ENCODE assay signal across 12 mouse cellular contexts in genomic region chr3:79023735-79024328, GRCm38 (mm10).
DNase-seq lines count a peak whose midpoint lies in the region; ATAC-seq lines count a peak whose summit lies in the region.
"Had no signal": no experiment of that assay in that cellular context is flagged by ENCODE, and none has a peak within 500 bp of the region (broad histone marks: within the 10 kb centered on the region; RNA-seq: fewer than 3 reads in every experiment).

No protein-coding gene starts in this region.

- H3K27ac ChIP-seq in hindbrain, embryonic 16.5 days (ENCODE audit: low read depth, low read length) = 0 out of 2 replicates have a peak overlapping the region, but pooled peaks have one; percentile 31

- no peaks in the 10 kb centered on the region for H3K9me3 ChIP-seq in hindbrain, embryonic 16.5 days (ENCODE audit: control insufficient read depth, low read length)

- H3K36me3 ChIP-seq in hindbrain, embryonic 16.5 days (ENCODE audit: control insufficient read depth, insufficient read depth, low read length) = no peaks in the 10 kb centered on the region

- intact Hi-C loops in heart, postnatal 25 days (cut with DNase I) = loop anchor here (5.0 kb wide), 1 partner anchor 37 kb away; no protein-coding TSS in a partner anchor

- no peak overlapping the region for H3K4me3 ChIP-seq in hindbrain, embryonic 16.5 days (ENCODE audit: low read length)
- H3K4me3 ChIP-seq: myocyte had no signal

- no peak overlapping the region for H3K4me2 ChIP-seq in hindbrain, embryonic 16.5 days (ENCODE audit: low read length)
- H3K4me2 ChIP-seq: lung, embryonic 14.5 days had no signal

- 67% methylated on average over 6 of the region's 6 CpGs for WGBS in hindbrain, embryonic 16.5 days

- H3K27me3 ChIP-seq in hindbrain, embryonic 16.5 days (replicated peaks; ENCODE audit: control insufficient read depth, insufficient read depth, low read length) = no peaks in the 10 kb centered on the region

- peaks cover 3% of the 10 kb centered on the region; the same call in 1 of the 2 replicates for H3K4me1 ChIP-seq in hindbrain, embryonic 16.5 days (ENCODE audit: control insufficient read depth, insufficient read depth, low read depth, low read length)

- peak; percentile 92 for DNase-seq in heart, adult 11 months
- no peak for DNase-seq in heart, postnatal 25 days (ENCODE audit: low spot score)
- DNase-seq in MN1 (ENCODE audit: low spot score) = peak; percentile 74
- peak; percentile 50 for DNase-seq in brain, embryonic 18.5 days (ENCODE audit: low read depth, low spot score)
- DNase-seq in c-Kit-positive CD71-positive TER-119-positive erythroid progenitor cells, embryonic 14.5 days (ENCODE audit: low spot score) = no peak
- DNase-seq: kidney, adult 18-20 months; lung, embryonic 14.5 days; thymus, postnatal 4 days had no signal

- no peak overlapping the region for H3K9ac ChIP-seq in hindbrain, embryonic 16.5 days (ENCODE audit: low read depth, low read length)
- H3K9ac ChIP-seq: lung, embryonic 14.5 days had no signal

- peak; percentile 60 for ATAC-seq in hindbrain, embryonic 16.5 days
- ATAC-seq in erythroid progenitor cell, adult 5-6 weeks (replicated peaks; ENCODE audit: low FRiP score, poor library complexity, severe bottlenecking) = no peak
- ATAC-seq in megakaryocyte-erythroid progenitor cell, adult 5-6 weeks (replicated peaks; ENCODE audit: low FRiP score, low TSS enrichment, poor library complexity, severe bottlenecking) = no peak

Comparison
In these comparisons a context has a peak if more than half of its experiments do, and no peak if none do; other contexts are left out.
1. DNase-seq: peak in heart, adult 11 months (single experiment), MN1 (single experiment) and brain, embryonic 18.5 days (single experiment); none in heart, postnatal 25 days (single experiment) and c-Kit-positive CD71-positive TER-119-positive erythroid progenitor cells, embryonic 14.5 days (single experiment).